Mouse (Mus musculus): Measurements from ENCODE around the gene Tapt1. TPM values are rescaled to one million over a fixed set of nuclear protein-coding genes. Genes with fewer than 3 reads are reported as not detected.
"Not testable (repeated sequence)": the region's sequence is repeated elsewhere in the genome, so short reads cannot be mapped to it uniquely, and the experiment has no call there.

The Tapt1 gene
- polyA plus RNA-seq (2014; fragmentation: Nextera tagmentation; extraction: Ambion mirVana), result 34.5 and 37.6 TPM in 2 replicates

DNA sequence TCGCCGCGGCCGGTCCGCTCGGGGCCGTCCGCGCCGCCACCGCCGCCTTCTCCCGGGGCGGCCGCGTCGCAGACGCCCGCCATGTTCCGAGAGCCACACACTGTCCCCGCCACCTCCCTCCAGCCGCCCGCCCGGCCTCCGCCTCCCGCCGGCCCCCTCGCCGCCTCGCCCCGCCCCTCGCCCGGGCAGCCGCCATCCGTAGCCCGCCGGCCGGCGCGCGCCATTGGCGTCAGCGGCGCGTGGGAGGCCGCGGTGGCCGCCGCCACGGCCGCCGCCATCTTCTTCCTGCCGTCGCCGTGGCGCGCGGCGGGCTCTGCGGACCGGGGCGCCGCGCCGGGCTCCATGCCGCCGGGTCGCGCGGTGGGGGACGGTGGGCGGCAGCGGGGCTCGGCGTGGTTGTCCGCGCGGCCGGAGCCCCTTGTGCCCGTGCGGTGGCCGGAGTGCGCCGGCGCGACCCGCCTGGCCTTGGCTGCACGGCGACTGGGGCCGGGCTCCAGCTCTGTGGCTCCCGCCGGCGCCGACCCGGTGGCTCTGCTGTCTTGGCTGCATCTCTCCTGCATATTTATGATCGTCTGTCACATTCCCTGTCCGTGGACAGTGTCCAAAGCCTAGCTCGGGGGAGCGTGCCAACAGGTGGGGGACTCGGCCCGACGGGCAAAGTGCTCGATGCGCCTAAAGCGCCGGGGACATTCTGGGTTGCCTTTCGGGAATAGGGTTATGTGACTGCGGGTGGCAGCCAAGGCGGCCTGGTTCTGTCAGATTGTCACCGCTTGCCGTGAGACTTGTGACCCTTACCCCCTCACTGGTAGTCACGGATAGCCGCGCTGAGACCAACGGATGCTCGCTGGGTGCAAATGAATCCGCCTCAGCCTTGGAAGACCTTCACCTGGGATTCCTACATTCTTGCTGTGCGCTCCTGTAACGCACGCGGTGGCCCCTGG, at the start of gene Tapt1:
Gene Tapt1, minus strand, starts transcription at position 106 of the 941 bp plus-strand sequence.
- DNase-seq (ENCODE audit: low spot score) (peak; percentile 87), ATAC-seq (ENCODE audit: low read depth) (peak; percentile 97)
- Histone ChIP-seq H3K4me3 (ENCODE audit: low read depth, low read length) (peak within 1 kb of the TSS; percentile 87), H3K9ac (ENCODE audit: low read depth, low read length) (peak within 1 kb of the TSS; percentile 97), H3K4me2 (ENCODE audit: low read depth, low read length) (peak within 1 kb of the TSS; percentile 92), H3K27ac (replicated peaks; ENCODE audit: low read depth, low read length) (peak within 1 kb of the TSS; percentile 92), H3K36me3 (ENCODE audit: control insufficient read depth, insufficient read depth, low read length) (no peaks in the 10 kb centered on the region), H3K27me3 (replicated peaks; ENCODE audit: control insufficient read depth, insufficient read depth, low read length) (no peaks in the 10 kb centered on the region), H3K4me1 (ENCODE audit: control insufficient read depth, insufficient read depth, low read length) (peaks cover 15% of the 10 kb centered on the region), H3K9me3 (ENCODE audit: control insufficient read depth, low read length) (no peaks in the 10 kb centered on the region)
- WGBS, result under 1% methylated on average over 26 of the region's 121 CpGs

DNA sequence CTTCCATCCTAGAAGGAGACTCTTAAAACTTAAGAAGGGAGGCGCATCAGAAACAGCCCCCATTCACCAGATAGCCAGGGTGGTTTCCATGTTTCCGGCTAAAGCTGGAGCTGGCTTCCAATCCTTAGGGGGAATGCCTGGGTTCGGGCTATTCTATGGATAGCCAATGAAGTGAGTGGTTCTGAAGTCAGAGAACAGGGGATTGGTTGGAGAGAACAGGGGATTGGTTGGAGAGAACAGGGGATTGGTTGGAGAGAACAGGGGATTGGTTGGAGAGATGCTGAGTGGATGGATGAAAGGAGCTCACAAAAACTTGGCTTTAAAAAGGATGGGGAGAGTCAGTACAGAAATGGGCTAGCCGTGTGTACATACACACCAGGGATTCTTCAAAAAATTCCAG, 45.1 kb upstream of the Tapt1 start:
- no peak overlapping the region for H3K4me3 ChIP-seq (ENCODE audit: low read depth, low read length)
- H3K36me3 ChIP-seq (ENCODE audit: control insufficient read depth, insufficient read depth, low read length), result no peaks in the 10 kb centered on the region
- no peaks in the 10 kb centered on the region for H3K4me1 ChIP-seq (ENCODE audit: control insufficient read depth, insufficient read depth, low read length)
- no peak for DNase-seq (ENCODE audit: low spot score)
- H3K9me3 ChIP-seq (ENCODE audit: control insufficient read depth, low read length), result no peaks in the 10 kb centered on the region
- H3K27me3 ChIP-seq (replicated peaks; ENCODE audit: control insufficient read depth, insufficient read depth, low read length), result no peaks in the 10 kb centered on the region
- H3K9ac ChIP-seq (ENCODE audit: low read depth, low read length), result no peak overlapping the region
- no peak overlapping the region for H3K27ac ChIP-seq (replicated peaks; ENCODE audit: low read depth, low read length)
- no peak overlapping the region for H3K4me2 ChIP-seq (ENCODE audit: low read depth, low read length)
- ATAC-seq (ENCODE audit: low read depth), result no peak
- WGBS, result 76% methylated on average over 4 of the region's 4 CpGs

DNA sequence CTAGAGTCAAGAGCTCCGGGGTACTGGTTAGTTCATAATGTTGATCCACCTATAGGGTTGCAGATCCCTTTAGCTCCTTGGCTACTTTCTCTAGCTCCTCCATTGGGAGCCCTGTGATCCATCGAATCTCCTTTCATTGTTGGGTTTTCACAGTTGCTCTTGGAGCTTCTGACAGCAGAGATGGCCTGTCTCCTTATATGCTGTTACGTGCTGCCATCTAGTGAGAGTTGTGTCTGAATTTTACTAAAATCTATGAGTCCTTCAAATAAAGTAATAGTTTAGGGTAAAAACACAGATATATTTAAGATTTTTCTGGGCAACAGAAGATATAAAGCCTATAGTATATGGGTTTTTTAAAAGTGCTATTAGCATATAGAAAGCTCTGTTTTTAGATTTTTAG, 42.1 kb upstream of the Tapt1 start:
- H3K27ac ChIP-seq (replicated peaks; ENCODE audit: low read depth, low read length); H3K4me3 ChIP-seq (ENCODE audit: low read depth, low read length); H3K9me3 ChIP-seq (ENCODE audit: control insufficient read depth, low read length); H3K4me1 ChIP-seq (ENCODE audit: control insufficient read depth, insufficient read depth, low read length); H3K27me3 ChIP-seq (replicated peaks; ENCODE audit: control insufficient read depth, insufficient read depth, low read length); ATAC-seq (ENCODE audit: low read depth); H3K36me3 ChIP-seq (ENCODE audit: control insufficient read depth, insufficient read depth, low read length); H3K4me2 ChIP-seq (ENCODE audit: low read depth, low read length); H3K9ac ChIP-seq (ENCODE audit: low read depth, low read length): not testable (repeated sequence)
- 45% methylated on average over 2 of the region's 3 CpGs for WGBS
- peak; percentile 73 for DNase-seq (ENCODE audit: low spot score)

DNA sequence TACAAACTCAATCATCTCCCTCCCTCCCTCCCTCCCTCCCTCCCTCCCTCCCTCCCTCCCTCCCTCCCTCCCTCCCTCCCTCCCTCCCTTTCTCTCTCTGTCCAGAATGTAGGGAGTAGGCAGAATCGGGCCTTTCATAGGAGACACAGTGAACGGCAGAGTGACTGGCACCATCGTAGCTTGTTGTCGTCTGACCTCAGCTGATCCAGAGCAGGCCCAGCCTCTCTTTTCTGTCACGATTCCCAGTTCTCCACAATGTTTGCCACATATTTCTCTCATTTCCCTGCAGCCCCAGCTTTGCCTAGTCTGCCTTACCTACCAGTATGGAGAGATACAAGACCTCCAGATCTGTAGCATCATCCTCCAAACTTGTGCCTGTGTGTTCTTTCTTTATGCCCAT, 35.3 kb upstream of the Tapt1 start:
- no peak overlapping the region for H3K9ac ChIP-seq (ENCODE audit: low read depth, low read length)
- WGBS, result 83% methylated on average over 3 of the region's 5 CpGs
- no peaks in the 10 kb centered on the region for H3K4me1 ChIP-seq (ENCODE audit: control insufficient read depth, insufficient read depth, low read length)
- ATAC-seq (ENCODE audit: low read depth), result no peak
- no peak for DNase-seq (ENCODE audit: low spot score)
- H3K9me3 ChIP-seq (ENCODE audit: control insufficient read depth, low read length), result no peaks in the 10 kb centered on the region
- no peak overlapping the region for H3K4me2 ChIP-seq (ENCODE audit: low read depth, low read length)
- no peaks in the 10 kb centered on the region for H3K27me3 ChIP-seq (replicated peaks; ENCODE audit: control insufficient read depth, insufficient read depth, low read length)
- H3K27ac ChIP-seq (replicated peaks; ENCODE audit: low read depth, low read length), result no peak overlapping the region
- H3K4me3 ChIP-seq (ENCODE audit: low read depth, low read length), result no peak overlapping the region
- no peaks in the 10 kb centered on the region for H3K36me3 ChIP-seq (ENCODE audit: control insufficient read depth, insufficient read depth, low read length)

DNA sequence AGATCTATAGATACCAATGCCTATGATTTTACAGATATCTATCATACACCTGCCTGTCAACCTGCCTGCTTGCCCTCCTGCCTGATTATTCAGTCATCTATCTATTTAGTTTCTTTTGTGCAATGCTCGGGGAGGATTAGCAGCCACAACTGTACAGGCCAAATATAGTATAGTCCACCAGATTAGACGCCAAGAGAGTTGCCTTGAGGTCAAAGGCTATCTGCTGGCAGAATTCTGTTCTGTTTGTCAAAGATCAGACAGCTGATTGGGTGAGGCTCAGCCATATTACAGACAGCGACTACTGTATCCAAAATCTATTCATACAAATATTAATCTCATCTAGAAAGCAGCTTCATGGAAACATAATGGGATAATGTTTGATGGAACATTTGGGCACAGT, 34.7 kb upstream of the Tapt1 start:
- no peak for ATAC-seq (ENCODE audit: low read depth)
- no peak overlapping the region for H3K4me3 ChIP-seq (ENCODE audit: low read depth, low read length)
- WGBS, result 73% methylated on average over 3 of the region's 3 CpGs

DNA sequence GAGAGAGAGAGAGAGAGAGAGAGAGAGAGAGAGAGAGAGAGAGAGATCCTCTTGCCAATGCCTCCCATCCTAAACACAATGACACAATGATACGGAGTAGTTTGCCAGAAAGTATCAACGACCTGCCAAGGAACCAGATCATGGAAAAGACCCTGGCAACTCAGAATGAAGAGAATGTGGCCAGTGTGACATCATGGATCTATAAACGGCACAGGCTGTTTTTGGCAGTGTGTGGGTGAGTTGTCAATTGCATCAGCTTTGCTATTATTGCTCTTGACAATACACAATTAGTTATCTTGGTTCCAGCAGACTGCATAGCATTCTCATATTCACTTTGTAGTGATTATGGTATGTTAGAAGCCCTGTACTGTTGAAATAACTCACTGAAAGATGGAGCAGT, 33.3 kb upstream of the Tapt1 start:
- Histone ChIP-seq H3K4me1 (ENCODE audit: control insufficient read depth, insufficient read depth, low read length) (no peaks in the 10 kb centered on the region), H3K36me3 (ENCODE audit: control insufficient read depth, insufficient read depth, low read length) (no peaks in the 10 kb centered on the region), H3K4me2 (ENCODE audit: low read depth, low read length) (no peak overlapping the region), H3K9ac (ENCODE audit: low read depth, low read length) (no peak overlapping the region), H3K9me3 (ENCODE audit: control insufficient read depth, low read length) (no peaks in the 10 kb centered on the region), H3K27ac (replicated peaks; ENCODE audit: low read depth, low read length) (no peak overlapping the region), H3K4me3 (ENCODE audit: low read depth, low read length) (no peak overlapping the region), H3K27me3 (replicated peaks; ENCODE audit: control insufficient read depth, insufficient read depth, low read length) (no peaks in the 10 kb centered on the region)
- DNase-seq (ENCODE audit: low spot score) (no peak), ATAC-seq (ENCODE audit: low read depth) (no peak)
- WGBS, result 67% methylated on average over 3 of the region's 3 CpGs

More for the DNA sequence above, 34.7 kb upstream of the Tapt1 start:
- H3K4me2 ChIP-seq (ENCODE audit: low read depth, low read length), result no peak overlapping the region
- H3K4me1 ChIP-seq (ENCODE audit: control insufficient read depth, insufficient read depth, low read length), result no peaks in the 10 kb centered on the region
- H3K9me3 ChIP-seq (ENCODE audit: control insufficient read depth, low read length), result no peaks in the 10 kb centered on the region
- no peak overlapping the region for H3K9ac ChIP-seq (ENCODE audit: low read depth, low read length)
- H3K36me3 ChIP-seq (ENCODE audit: control insufficient read depth, insufficient read depth, low read length), result no peaks in the 10 kb centered on the region
- DNase-seq (ENCODE audit: low spot score), result no peak
- H3K27ac ChIP-seq (replicated peaks; ENCODE audit: low read depth, low read length), result no peak overlapping the region
- no peaks in the 10 kb centered on the region for H3K27me3 ChIP-seq (replicated peaks; ENCODE audit: control insufficient read depth, insufficient read depth, low read length)

DNA sequence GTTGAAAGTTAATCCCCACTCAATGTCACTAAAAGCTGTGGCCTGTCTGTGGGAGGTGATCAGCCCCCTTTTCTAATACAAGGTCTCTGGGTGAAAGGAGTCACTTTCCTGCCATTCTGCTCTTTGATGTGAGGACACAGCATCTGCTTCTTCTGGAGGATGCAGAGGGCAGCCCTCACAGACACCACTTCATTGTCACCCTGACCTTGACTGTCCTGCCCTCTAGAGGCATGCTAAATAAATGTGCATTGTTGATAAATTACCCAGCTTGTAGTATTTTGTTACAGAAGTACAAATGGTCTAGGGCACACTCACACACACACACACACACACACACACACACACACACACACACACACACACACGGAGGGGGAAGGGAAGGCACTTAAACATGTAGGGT, 31.7 kb upstream of the Tapt1 start:
- no peak overlapping the region for H3K4me3 ChIP-seq (ENCODE audit: low read depth, low read length)
- DNase-seq (ENCODE audit: low spot score) (no peak), ATAC-seq (ENCODE audit: low read depth) (no peak)
- H3K4me2 ChIP-seq (ENCODE audit: low read depth, low read length), result no peak overlapping the region
- H3K9me3 ChIP-seq (ENCODE audit: control insufficient read depth, low read length), result no peaks in the 10 kb centered on the region
- no peak overlapping the region for H3K9ac ChIP-seq (ENCODE audit: low read depth, low read length)
- 60% methylated on average over 1 of the region's 1 CpGs for WGBS
- H3K27me3 ChIP-seq (replicated peaks; ENCODE audit: control insufficient read depth, insufficient read depth, low read length), result no peaks in the 10 kb centered on the region
- H3K4me1 ChIP-seq (ENCODE audit: control insufficient read depth, insufficient read depth, low read length), result no peaks in the 10 kb centered on the region
- no peak overlapping the region for H3K27ac ChIP-seq (replicated peaks; ENCODE audit: low read depth, low read length)
- H3K36me3 ChIP-seq (ENCODE audit: control insufficient read depth, insufficient read depth, low read length), result no peaks in the 10 kb centered on the region

DNA sequence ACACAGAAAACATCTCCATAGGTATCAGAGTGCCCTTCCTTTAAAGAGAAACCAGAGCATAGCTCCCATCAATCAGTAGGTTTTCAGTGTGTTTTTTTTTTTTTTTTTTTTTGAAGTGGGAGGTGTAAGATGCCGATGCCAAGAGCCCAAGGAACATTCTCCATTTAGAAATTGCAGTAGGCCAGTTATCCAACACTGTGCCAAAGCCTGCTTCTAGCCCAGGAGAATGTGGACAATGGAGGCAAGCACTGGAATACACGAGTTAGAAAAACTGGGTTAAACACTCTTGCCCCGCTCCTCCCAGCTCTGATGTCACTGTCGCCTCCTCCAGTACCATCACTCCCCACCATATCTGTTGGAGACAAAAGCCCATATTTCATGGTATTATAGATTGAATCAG, 31.0 kb upstream of the Tapt1 start:
- 86% methylated on average over 4 of the region's 4 CpGs for WGBS

DNA sequence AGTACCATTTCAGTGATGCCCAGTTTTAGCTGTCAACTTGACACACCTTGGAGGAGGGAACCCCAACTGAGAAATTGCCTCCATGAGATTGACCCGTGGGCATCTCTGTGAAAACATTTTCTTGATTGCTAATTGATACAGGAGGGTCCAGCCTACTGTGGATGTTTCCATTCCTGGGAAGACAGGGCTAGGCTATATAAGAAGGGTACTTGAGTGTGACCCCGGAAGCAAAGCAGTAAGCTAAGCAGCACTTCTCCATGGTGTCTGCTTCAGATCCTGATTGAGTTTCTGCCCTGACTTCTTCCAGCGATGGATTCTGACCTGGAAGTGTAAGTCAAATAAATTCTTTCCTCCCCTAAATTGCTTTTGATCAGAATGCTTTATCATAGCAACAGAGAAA, 30.1 kb upstream of the Tapt1 start:
- Histone ChIP-seq H3K4me1 (ENCODE audit: control insufficient read depth, insufficient read depth, low read length) (no peaks in the 10 kb centered on the region), H3K4me3 (ENCODE audit: low read depth, low read length) (no peak overlapping the region), H3K27ac (replicated peaks; ENCODE audit: low read depth, low read length) (no peak overlapping the region), H3K27me3 (replicated peaks; ENCODE audit: control insufficient read depth, insufficient read depth, low read length) (no peaks in the 10 kb centered on the region), H3K4me2 (ENCODE audit: low read depth, low read length) (no peak overlapping the region), H3K36me3 (ENCODE audit: control insufficient read depth, insufficient read depth, low read length) (no peaks in the 10 kb centered on the region), H3K9ac (ENCODE audit: low read depth, low read length) (no peak overlapping the region), H3K9me3 (ENCODE audit: control insufficient read depth, low read length) (no peaks in the 10 kb centered on the region)
- ATAC-seq (ENCODE audit: low read depth), result no peak
- 81% methylated on average over 3 of the region's 3 CpGs for WGBS
- no peak for DNase-seq (ENCODE audit: low spot score)

More for the DNA sequence above, 31.0 kb upstream of the Tapt1 start:
- DNase-seq (ENCODE audit: low spot score) (no peak), ATAC-seq (ENCODE audit: low read depth) (no peak)
- Histone ChIP-seq H3K27me3 (replicated peaks; ENCODE audit: control insufficient read depth, insufficient read depth, low read length) (no peaks in the 10 kb centered on the region), H3K4me2 (ENCODE audit: low read depth, low read length) (no peak overlapping the region), H3K9me3 (ENCODE audit: control insufficient read depth, low read length) (no peaks in the 10 kb centered on the region), H3K27ac (replicated peaks; ENCODE audit: low read depth, low read length) (no peak overlapping the region), H3K9ac (ENCODE audit: low read depth, low read length) (no peak overlapping the region), H3K36me3 (ENCODE audit: control insufficient read depth, insufficient read depth, low read length) (no peaks in the 10 kb centered on the region), H3K4me1 (ENCODE audit: control insufficient read depth, insufficient read depth, low read length) (no peaks in the 10 kb centered on the region), H3K4me3 (ENCODE audit: low read depth, low read length) (no peak overlapping the region)
